In the genomic region with DNA sequence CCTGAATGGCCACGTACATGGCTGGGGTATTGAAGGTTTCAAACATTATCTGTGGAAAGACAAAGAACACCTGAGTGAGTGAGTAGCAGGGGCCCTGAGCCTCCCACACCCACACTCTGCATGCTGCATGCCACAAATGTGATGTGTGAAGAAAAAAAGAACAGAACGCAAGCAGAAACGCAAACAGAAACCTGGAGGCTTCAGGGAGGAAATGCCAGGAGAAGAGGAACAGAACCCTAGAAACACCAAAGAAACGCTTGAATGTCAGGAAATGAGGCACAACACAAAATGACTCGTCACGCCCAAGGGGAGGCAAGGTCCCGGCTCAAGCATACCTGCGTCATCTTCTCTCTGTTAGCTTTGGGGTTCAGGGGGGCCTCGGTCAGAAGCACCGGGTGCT, we compare ENCODE assay signal across 8 mouse cellular contexts. TPM values are rescaled to one million over a fixed set of nuclear protein-coding genes. Genes with fewer than 3 reads are reported as not detected.
DNase-seq lines count a peak whose midpoint lies in the region; ATAC-seq lines count a peak whose summit lies in the region.

No protein-coding gene starts in this region.

- no peaks in the 10 kb centered on the region for H3K9me3 ChIP-seq in forebrain, embryonic 13.5 days (replicated peaks)
- H3K9me3 ChIP-seq in intestine, embryonic 14.5 days (ENCODE audit: control insufficient read depth, low read length), result no peaks in the 10 kb centered on the region

- peaks cover 39% of the 10 kb centered on the region for H3K79me2 ChIP-seq in macrophage (ENCODE audit: inconsistent target)

- no peak for ATAC-seq in forebrain, embryonic 13.5 days
- ATAC-seq in intestine, embryonic 14.5 days (replicated peaks; ENCODE audit: low FRiP score, low TSS enrichment, low read depth), result no peak

- H3K4me3 ChIP-seq in forebrain, embryonic 13.5 days, result peak overlapping the region; percentile 100
- H3K4me3 ChIP-seq in intestine, embryonic 14.5 days (ENCODE audit: low read depth, low read length), result peak overlapping the region; percentile 98
- peak overlapping the region; percentile 75 for H3K4me3 ChIP-seq in macrophage (ENCODE audit: inconsistent target)

- peaks cover 27% of the 10 kb centered on the region for H3K36me3 ChIP-seq in forebrain, embryonic 13.5 days (ENCODE audit: poor library complexity, severe bottlenecking)
- H3K36me3 ChIP-seq in intestine, embryonic 14.5 days (ENCODE audit: control insufficient read depth, insufficient read depth, low read length), result peaks cover 19% of the 10 kb centered on the region
- H3K36me3 ChIP-seq in macrophage (ENCODE audit: inconsistent target), result no peaks in the 10 kb centered on the region

- WGBS in forebrain, embryonic 13.5 days, result 5% methylated on average over 9 of the region's 10 CpGs
- WGBS in intestine, embryonic 14.5 days, result 2% methylated on average over 10 of the region's 10 CpGs
- WGBS in macrophage (ENCODE audit: missing documents), result 2% methylated on average over 8 of the region's 10 CpGs

- H3K27ac ChIP-seq in forebrain, embryonic 13.5 days, result peak overlapping the region; percentile 100
- peak overlapping the region; percentile 100 for H3K27ac ChIP-seq in intestine, embryonic 14.5 days (ENCODE audit: low read depth)
- peak overlapping the region; percentile 64 for H3K27ac ChIP-seq in macrophage

- peaks cover 46% of the 10 kb centered on the region for H3K4me1 ChIP-seq in forebrain, embryonic 13.5 days
- H3K4me1 ChIP-seq in intestine, embryonic 14.5 days (replicated peaks; ENCODE audit: control insufficient read depth, insufficient read depth, low read length), result peaks cover 17% of the 10 kb centered on the region

- peak; percentile 26 to 44 for DNase-seq in lung, adult 18-20 months
- no peak for DNase-seq in lung, postnatal 25 days (ENCODE audit: low spot score)
- peak; percentile 58 for DNase-seq in NIH3T3 (ENCODE audit: low read depth)
- peak; percentile 68 for DNase-seq in intestine, embryonic 14.5 days (ENCODE audit: low spot score)
- peak; percentile 50 for DNase-seq in thymus, postnatal 4 days
- DNase-seq in left cerebral cortex, adult 9 months (ENCODE audit: low spot score in 2 of 2), result no peak

- peak overlapping the region; percentile 100 for H3K9ac ChIP-seq in forebrain, embryonic 13.5 days
- peak overlapping the region; percentile 100 for H3K9ac ChIP-seq in intestine, embryonic 14.5 days (ENCODE audit: low read length)

- H3K4me2 ChIP-seq in forebrain, embryonic 13.5 days, result peak overlapping the region; percentile 97
- peak overlapping the region; percentile 89 for H3K4me2 ChIP-seq in intestine, embryonic 14.5 days (ENCODE audit: low read length)

- no peaks in the 10 kb centered on the region for H3K27me3 ChIP-seq in forebrain, embryonic 13.5 days
- H3K27me3 ChIP-seq in intestine, embryonic 14.5 days (replicated peaks; ENCODE audit: control insufficient read depth, insufficient read depth, low read length), result no peaks in the 10 kb centered on the region

RNA-seq across cellular contexts. Expression of a gene that starts 1.0 kb away (rescaled TPM):
- 3,229 and 3,555 TPM in 2 replicates for polyA plus RNA-seq in forebrain, embryonic 13.5 days (2015; fragmentation: Nextera tagmentation; extraction: Ambion mirVana)
- 2,797 and 3,021 TPM in 2 replicates for polyA plus RNA-seq in intestine, embryonic 14.5 days (2014; fragmentation: Nextera tagmentation; extraction: Ambion mirVana)
- total RNA-seq in macrophage (2018; cell fraction: chromatin; rRNA removed), result 1,000 to 10,000 TPM in 2 of 26 experiments, 100 to 1,000 TPM in 24; 287 to 1,531 (median 530) TPM
- total RNA-seq in macrophage (2018; cell fraction: cytosol; rRNA removed), result 1,000 to 10,000 TPM; 1,610 to 3,491 (median 2,081) TPM
- 1,000 to 10,000 TPM in 17 of 26 experiments, 100 to 1,000 TPM in 9; 698 to 2,123 (median 1,142) TPM for total RNA-seq in macrophage (2018; cell fraction: nucleus; rRNA removed)
- 1,569 to 2,966 TPM (median 1,773 TPM) in 3 replicates for polyA plus RNA-seq in macrophage (2018)

RNA-seq across cellular contexts. Expression of a gene that starts 14.0 kb away (rescaled TPM):
- polyA plus RNA-seq in forebrain, embryonic 13.5 days (2015; fragmentation: Nextera tagmentation; extraction: Ambion mirVana), result 1.3 and 1.7 TPM in 2 replicates
- polyA plus RNA-seq in intestine, embryonic 14.5 days (2014; fragmentation: Nextera tagmentation; extraction: Ambion mirVana), result 0.12 and 0.65 TPM in 2 replicates
- total RNA-seq in macrophage (2018; cell fraction: chromatin; rRNA removed), result under 1 TPM in 1 of 26 experiments, not detected in 25; 0.49 TPM
- under 1 TPM in 1 of 26 experiments, not detected in 25; 0.16 TPM for total RNA-seq in macrophage (2018; cell fraction: cytosol; rRNA removed)
- not detected for total RNA-seq in macrophage (2018; cell fraction: nucleus; rRNA removed)
- polyA plus RNA-seq in macrophage (2018), result not detected in 3 replicates

RNA-seq across cellular contexts. Expression of a gene that starts 31.3 kb away (rescaled TPM):
- polyA plus RNA-seq in forebrain, embryonic 13.5 days (2015; fragmentation: Nextera tagmentation; extraction: Ambion mirVana), result 51.0 and 63.1 TPM in 2 replicates
- polyA plus RNA-seq in intestine, embryonic 14.5 days (2014; fragmentation: Nextera tagmentation; extraction: Ambion mirVana), result 32.6 and 37.0 TPM in 2 replicates
- total RNA-seq in macrophage (2018; cell fraction: chromatin; rRNA removed), result 10 to 100 TPM in 23 of 26 experiments, 1 to 10 TPM in 3; 6.6 to 35.2 (median 16.2) TPM
- total RNA-seq in macrophage (2018; cell fraction: cytosol; rRNA removed), result 10 to 100 TPM in 3 of 26 experiments, 1 to 10 TPM in 23; 3.4 to 11.0 (median 5.7) TPM
- total RNA-seq in macrophage (2018; cell fraction: nucleus; rRNA removed), result 10 to 100 TPM in 15 of 26 experiments, 1 to 10 TPM in 11; 5.9 to 26.0 (median 11.5) TPM
- 3.8 to 8.1 TPM (median 6.3 TPM) in 3 replicates for polyA plus RNA-seq in macrophage (2018)

Comparison
In these comparisons a context has a peak if more than half of its experiments do, and no peak if none do; other contexts are left out.
1. DNase-seq: peak in lung, adult 18-20 months (2 of 2), NIH3T3 (single experiment), intestine, embryonic 14.5 days (single experiment) and thymus, postnatal 4 days (single experiment); none in lung, postnatal 25 days (single experiment) and left cerebral cortex, adult 9 months (0 of 2).
2. Peak in every context shown above with its lines, with median percentiles within 50 percentile points of each other: H3K27ac ChIP-seq and H3K4me3 ChIP-seq.